Mouse (Mus musculus): ENCODE data around the gene Scfd2.

- TF ChIP-seq CTCF (IDR thresholded peaks at IDR 0.05; ENCODE audit: extremely low read depth, insufficient read depth, low read length), result peak; percentile 77
- TF ChIP-seq POLR2A (IDR thresholded peaks at IDR 0.05; ENCODE audit: extremely low read depth, insufficient read depth, low read length), result no peak
These were observed 248.0 kb downstream of the Scfd2 start for GRCm38 (mm10) chr5:74283545-74283944.
